Mouse (Mus musculus) G1E (cell line): ENCODE data around the gene Tmc4. TPM values are rescaled to one million over a fixed set of nuclear protein-coding genes. Genes with fewer than 3 reads are reported as not detected.
A peak's percentile ranks its signal among the peaks of the same experiment; 100 is the strongest.

Experiments
- ATAC-seq: 2 replicates; pipeline ENCODE4 v1.8.0; 2016; ENCODE audit warnings: mild to moderate bottlenecking; ENCODE audit not compliant: insufficient number of reproducible peaks, poor library complexity, low FRiP score, severe bottlenecking; ENCODE audit errors: extremely low read depth
- DNase-seq: peaks from one replicate; pipeline ENCODE4 v3.0.0; 2012; ENCODE audit warnings: low spot score
- H3K27me3 ChIP-seq: 2 replicates; pipeline ENCODE4 v1.6.1; 2012; ENCODE audit warnings: mild to moderate bottlenecking, low read length, inconsistent platforms; ENCODE audit not compliant: insufficient read depth
- H3K36me3 ChIP-seq: replicated peaks from 2 replicates; pipeline ENCODE3; 2012; ENCODE audit warnings: mild to moderate bottlenecking, inconsistent platforms
- H3K4me1 ChIP-seq: 2 replicates; pipeline ENCODE4 v1.6.1; 2012; ENCODE audit warnings: low read depth, low read length, inconsistent platforms, mixed read lengths; ENCODE audit not compliant: insufficient read depth
- H3K4me3 ChIP-seq: 2 replicates; pipeline ENCODE4 v1.5.1; 2012; ENCODE audit warnings: low read depth, mild to moderate bottlenecking, inconsistent platforms, low read length, moderate library complexity, mixed read lengths
- H3K9me3 ChIP-seq: replicated peaks from 2 replicates; pipeline ENCODE4 v1.6.1; 2012; ENCODE audit warnings: inconsistent platforms
- CTCF ChIP-seq: IDR thresholded peaks from 2 replicates; pipeline ENCODE4 v1.5.1; 2012; ENCODE audit warnings: low read depth, low read length, inconsistent platforms, mixed read lengths
- GATA1 ChIP-seq: IDR thresholded peaks from 2 replicates; pipeline ENCODE4 v1.6.1; 2012; ENCODE audit warnings: borderline replicate concordance, low read length, inconsistent platforms, mixed read lengths
- GATA2 ChIP-seq: IDR thresholded peaks from 2 replicates; pipeline ENCODE4 v1.6.1; 2012; ENCODE audit warnings: low read depth, low read length, inconsistent platforms, borderline replicate concordance
- POLR2AphosphoS5 ChIP-seq: IDR thresholded peaks from 2 replicates; pipeline ENCODE4 v1.6.1; 2012; ENCODE audit warnings: low read depth, low read length, inconsistent platforms; ENCODE audit not compliant: insufficient replicate concordance
- TAL1 ChIP-seq: conservative IDR thresholded peaks from 2 replicates; pipeline ENCODE4 v1.6.1; 2012; ENCODE audit warnings: low read depth, low read length, inconsistent platforms, mixed read lengths
- polyA plus RNA-seq: library from polyadenylated mRNA; stranded (reverse); fragments of >175 nt; gene quantifications from 2 replicates; pipeline ENCODE4 v1.2.3, GENCODE M21; 2012
- total RNA-seq, 2 experiments: library from RNA; stranded (forward) in 1 of 2; stranded (reverse) in 1 of 2; fragments of 200-1000 nt in 1 of 2; fragments of >200 nt in 1 of 2; fragmentation: Nextera tagmentation in 1 of 2; gene quantifications; 2 replicates each; pipeline ENCODE4 v1.2.3; 2014 to 2017

Tmc4 gene
- total and polyA plus RNA-seq, 3 experiments = 1.8 to 14.7 (median 5.5) TPM

DNA sequence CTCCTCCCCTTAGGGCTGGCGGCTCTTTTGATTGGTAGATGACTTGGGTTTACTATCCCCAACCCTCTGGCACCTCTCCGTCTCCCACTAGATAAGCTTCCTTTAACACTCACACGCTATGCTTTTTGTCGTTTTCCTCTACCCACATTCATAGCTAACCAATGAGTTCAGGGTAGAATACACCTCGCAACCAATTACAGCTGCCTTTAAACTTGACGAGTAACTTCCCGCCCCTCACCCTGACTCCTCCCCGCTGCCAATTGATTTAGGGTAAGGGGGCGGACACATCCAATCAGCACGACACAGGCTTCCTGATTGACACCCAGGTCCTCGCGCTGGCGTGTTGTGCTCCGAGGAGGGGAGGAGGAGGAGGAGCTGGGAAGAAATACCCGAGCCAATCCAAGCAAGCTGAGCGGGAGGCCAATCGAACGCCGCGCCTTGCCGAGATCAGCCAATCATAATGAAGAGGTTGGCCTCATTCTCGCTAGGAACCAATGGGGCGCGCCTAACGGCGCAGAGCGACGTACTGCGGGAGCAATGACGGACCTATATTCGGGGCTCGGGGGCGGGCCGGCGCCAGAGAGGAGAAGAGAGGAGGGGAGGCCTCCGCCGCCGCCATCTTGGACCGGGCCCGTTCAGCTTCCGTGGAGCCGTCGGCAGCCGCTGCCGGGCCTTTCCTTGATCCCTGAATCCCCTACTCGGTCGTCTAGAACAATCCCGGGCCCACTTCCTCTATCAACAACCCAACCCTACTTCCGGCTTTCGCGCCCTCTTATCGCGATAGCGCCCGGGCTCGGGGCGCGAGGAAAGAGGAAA is 32.5 kb downstream of the Tmc4 start, which contains the start of gene Cnot3:
Gene Cnot3, plus strand, starts transcription at position 597 of the 816 bp plus-strand sequence.
- peaks cover 56% of the 10 kb centered on the region for H3K4me1 ChIP-seq
- H3K27me3 ChIP-seq = no peaks in the 10 kb centered on the region

DNA sequence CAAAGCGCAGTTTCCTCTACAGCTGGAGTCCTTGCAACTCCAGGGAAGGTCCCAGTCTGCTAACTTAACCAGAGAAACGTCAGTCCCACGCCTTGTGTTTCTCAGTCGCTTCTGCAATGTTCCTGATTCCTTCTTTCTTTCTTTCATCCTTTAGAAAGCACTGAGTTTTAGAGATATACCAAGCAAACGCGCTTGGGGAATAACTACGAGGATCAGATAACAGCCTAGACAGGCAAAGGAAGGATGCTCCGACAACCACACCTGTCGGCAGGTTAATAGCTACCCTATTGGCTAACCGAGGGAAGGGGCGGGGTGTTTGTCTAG is 33.0 kb downstream of the Tmc4 start:
- DNase-seq (no peak), ATAC-seq (no peak)
- Histone ChIP-seq H3K9me3 (no peaks in the 10 kb centered on the region), H3K4me3 (peak overlapping the region; percentile 86), H3K27me3 (no peaks in the 10 kb centered on the region), H3K4me1 (peaks cover 56% of the 10 kb centered on the region), H3K36me3 (peaks cover 69% of the 10 kb centered on the region)
- TF ChIP-seq CTCF (no peak), GATA2 (no peak), GATA1 (no peak), TAL1 (no peak), POLR2AphosphoS5 (no peak)

More for the DNA sequence above, 32.5 kb downstream of the Tmc4 start, which contains the start of gene Cnot3:
- Histone ChIP-seq H3K36me3 (peaks cover 69% of the 10 kb centered on the region), H3K9me3 (no peaks in the 10 kb centered on the region), H3K4me3 (peak within 1 kb of the TSS; percentile 86)
- peak; percentile 90 for ATAC-seq
- DNase-seq = peak; percentile 94
- no peak for TF ChIP-seq POLR2AphosphoS5
- no peak for TF ChIP-seq GATA2
- no peak for TF ChIP-seq GATA1
- no peak for TF ChIP-seq TAL1
- no peak for TF ChIP-seq CTCF

GRCm38 (mm10) chr7:3643843-3644242 is 33.5 kb downstream of the Tmc4 start:
- H3K9me3 ChIP-seq = no peaks in the 10 kb centered on the region
- no peak for ATAC-seq
- TF ChIP-seq GATA1 (no peak), TAL1 (no peak), POLR2AphosphoS5 (no peak), CTCF (no peak), GATA2 (no peak)
- H3K4me1 ChIP-seq = peaks cover 53% of the 10 kb centered on the region
- H3K36me3 ChIP-seq = peaks cover 69% of the 10 kb centered on the region
- peak overlapping the region; percentile 86; the same call in 1 of the 2 replicates for H3K4me3 ChIP-seq
- H3K27me3 ChIP-seq = no peaks in the 10 kb centered on the region
- DNase-seq = no peak

- Histone ChIP-seq H3K4me3 (no peak overlapping the region; the same call in 1 of the 2 replicates), H3K36me3 (peaks cover 69% of the 10 kb centered on the region), H3K4me1 (peaks cover 49% of the 10 kb centered on the region), H3K9me3 (no peaks in the 10 kb centered on the region), H3K27me3 (no peaks in the 10 kb centered on the region)
- no peak for ATAC-seq
- TF ChIP-seq TAL1 (no peak), GATA1 (no peak), POLR2AphosphoS5 (no peak), CTCF (no peak), GATA2 (no peak)
- DNase-seq = no peak
Observed at GRCm38 (mm10) chr7:3643412-3643811, 33.9 kb downstream of the Tmc4 start.

DNA sequence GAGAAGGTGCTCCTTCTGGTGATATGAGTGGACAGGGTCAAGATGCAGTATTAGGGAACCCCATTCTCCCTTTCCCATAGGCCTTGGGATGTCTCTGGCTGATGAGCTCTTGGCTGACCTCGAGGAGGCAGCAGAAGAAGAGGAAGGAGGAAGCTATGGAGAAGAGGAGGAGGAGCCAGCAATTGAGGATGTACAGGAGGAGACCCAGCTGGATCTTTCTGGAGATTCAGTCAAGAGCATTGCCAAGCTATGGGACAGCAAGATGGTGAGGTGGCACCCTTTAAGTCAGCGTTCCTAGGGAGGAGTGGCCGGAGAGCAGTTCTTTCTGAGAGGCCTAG is 46.9 kb downstream of the Tmc4 start:
- H3K4me1 ChIP-seq = peaks cover 51% of the 10 kb centered on the region
- ATAC-seq = peak; percentile 18; the same call in 1 of the 2 replicates
- H3K27me3 ChIP-seq = no peaks in the 10 kb centered on the region
- H3K9me3 ChIP-seq = no peaks in the 10 kb centered on the region
- DNase-seq = peak; percentile 22
- TF ChIP-seq GATA2 = no peak
- TF ChIP-seq GATA1 = no peak
- H3K4me3 ChIP-seq = peak overlapping the region; percentile 73
- peaks cover 85% of the 10 kb centered on the region for H3K36me3 ChIP-seq

DNA sequence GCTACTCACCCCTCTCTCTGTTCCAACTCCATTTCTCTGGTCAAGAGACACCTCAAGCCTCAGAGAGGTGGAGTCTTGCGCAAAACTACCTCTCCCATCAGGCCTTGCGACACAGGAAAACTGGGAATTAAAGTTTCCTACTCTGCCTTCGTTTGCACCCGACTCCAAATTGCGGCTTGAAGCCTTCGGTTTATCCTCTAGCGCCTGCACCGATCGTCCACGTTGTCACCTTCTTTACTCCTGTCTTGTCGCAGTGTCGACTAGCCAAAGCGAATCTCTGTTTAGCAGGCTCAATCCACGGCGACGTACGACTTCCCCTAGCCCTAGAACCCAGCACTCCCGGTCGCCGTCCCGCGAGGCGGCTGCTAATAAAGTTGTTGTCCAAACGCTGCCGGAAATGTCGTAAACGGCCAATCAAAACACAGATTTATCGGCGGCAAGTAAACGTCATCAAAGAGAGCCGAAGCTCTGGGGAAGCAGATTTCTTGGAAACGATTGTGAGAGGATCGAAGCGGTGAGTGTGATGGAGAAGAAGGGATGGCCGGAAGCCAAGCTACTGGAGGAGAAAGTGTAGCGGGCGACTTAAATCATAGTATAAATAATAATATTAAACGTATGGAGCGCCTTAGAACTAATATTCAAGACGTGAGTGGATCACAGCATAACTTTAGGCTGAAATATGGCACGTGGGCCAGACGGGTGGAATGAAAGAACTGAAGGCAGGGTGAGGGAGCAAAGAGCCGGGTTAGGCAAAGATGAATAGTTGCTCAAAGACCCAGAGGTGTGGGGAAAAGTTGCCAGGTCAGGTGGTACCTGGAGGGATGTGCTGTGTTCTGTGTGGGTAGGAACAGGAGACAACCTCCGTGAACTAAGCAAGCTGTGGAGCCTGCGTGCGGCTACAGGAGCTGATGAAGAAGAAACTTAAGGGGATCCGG is 47.5 kb downstream of the Tmc4 start, which contains the start of the genes Tfpt and Prpf31:
Gene Tfpt, minus strand, starts transcription at position 387 of the 935 bp plus-strand sequence.
Gene Prpf31, plus strand, starts transcription at position 443 of the 935 bp plus-strand sequence.
- peak; percentile 75 for DNase-seq
- ATAC-seq = peak; percentile 85
- no peaks in the 10 kb centered on the region for H3K27me3 ChIP-seq
- no peaks in the 10 kb centered on the region for H3K9me3 ChIP-seq
- H3K36me3 ChIP-seq = peaks cover 85% of the 10 kb centered on the region
- TF ChIP-seq GATA1 = no peak
- no peak for TF ChIP-seq GATA2
- no peak for TF ChIP-seq CTCF
- TF ChIP-seq TAL1 = no peak
- no peak for TF ChIP-seq POLR2AphosphoS5
- peaks cover 52% of the 10 kb centered on the region for H3K4me1 ChIP-seq
- peak within 1 kb of the TSS; percentile 73 for H3K4me3 ChIP-seq
